Mouse (Mus musculus) liver, postnatal 0 days (tissue): ENCODE results near the gene Adam19. TPM values are rescaled to one million over a fixed set of nuclear protein-coding genes. Genes with fewer than 3 reads are reported as not detected.

ENCODE experiments used
- ATAC-seq: fragments of 200-750 bp; cut with Nextera tagmentation; 2 replicates; pipeline ENCODE4 v1.8.0; 2017; ENCODE audit warnings: mild to moderate bottlenecking, moderate library complexity
- DNase-seq: peaks from one replicate; pipeline ENCODE4 v3.0.0-alpha.2; 2016
- H3K27ac ChIP-seq: fragments of 300-500 bp; sonication (generic); 2 replicates; pipeline ENCODE4 v1.5.1; 2014; ENCODE audit warnings: antibody characterized with exemption, moderate library complexity, mild to moderate bottlenecking, low read depth
- H3K27me3 ChIP-seq: fragments of 300-500 bp; sonication (generic); 2 replicates; pipeline ENCODE4 v1.6.1; 2014; ENCODE audit warnings: low read length, control low read depth, mixed read lengths; ENCODE audit not compliant: insufficient read depth
- H3K36me3 ChIP-seq: fragments of 300-500 bp; sonication (generic); replicated peaks from 2 replicates; pipeline ENCODE4 v1.6.1; 2014; ENCODE audit warnings: mild to moderate bottlenecking, control low read depth, low read length, moderate library complexity, mixed read lengths; ENCODE audit not compliant: insufficient read depth
- H3K4me1 ChIP-seq: fragments of 300-500 bp; sonication (generic); 2 replicates; pipeline ENCODE4 v1.6.1; 2014; ENCODE audit warnings: antibody characterized with exemption, mild to moderate bottlenecking, control low read depth; ENCODE audit not compliant: insufficient read depth
- H3K4me2 ChIP-seq: fragments of 300-500 bp; sonication (generic); 2 replicates; pipeline ENCODE4 v1.6.1; 2014; ENCODE audit warnings: low read depth, mild to moderate bottlenecking, low read length, moderate library complexity, mixed read lengths
- H3K4me3 ChIP-seq: fragments of 300-500 bp; sonication (generic); 2 replicates; pipeline ENCODE4 v1.5.1; 2014; ENCODE audit warnings: low read depth, low read length
- H3K9ac ChIP-seq: fragments of 300-500 bp; sonication (generic); replicated peaks from 2 replicates; pipeline ENCODE4 v1.6.1; 2014; ENCODE audit warnings: mild to moderate bottlenecking, moderate library complexity
- H3K9me3 ChIP-seq: fragments of 300-500 bp; sonication (generic); 2 replicates; pipeline ENCODE4 v1.6.1; 2016; ENCODE audit warnings: mild to moderate bottlenecking, control low read depth, low read length, mixed read lengths
- CTCF ChIP-seq: sonication (generic); IDR thresholded peaks from 2 replicates; pipeline ENCODE4 v1.5.1; 2016; ENCODE audit warnings: antibody characterized with exemption, low read depth
- EP300 ChIP-seq: IDR thresholded peaks from 2 replicates; pipeline ENCODE4 v1.6.1; 2016; ENCODE audit warnings: antibody characterized with exemption, low read depth, mild to moderate bottlenecking
- WGBS: fragments of 180-500 bp; shearing (Covaris S2); extraction: QIAGEN DNeasy Blood & Tissue Kit; methylation state at CpG from one replicate; pipeline ENCODE4 v1.1.7; 2014; ENCODE audit not compliant: insufficient replicate concordance; 5-methylcytosine and 5-hydroxymethylcytosine counted together
- polyA plus RNA-seq: library from polyadenylated mRNA; unstranded; fragments of >200 nt; fragmentation: Nextera tagmentation; extraction: Ambion mirVana; gene quantifications from 2 replicates; pipeline ENCODE4 v1.2.1, GENCODE M21; 2015

Gene Adam19
- polyA plus RNA-seq, 1 experiment from 2014 or later, result 1.0 TPM

GRCm38 (mm10) chr11:46123328-46123866, 67.6 kb downstream of the Adam19 start:
- Histone ChIP-seq H3K9ac (no peak overlapping the region), H3K4me3 (no peak overlapping the region), H3K4me2 (no peak overlapping the region), H3K4me1 (peaks cover 13% of the 10 kb centered on the region), H3K27ac (peak overlapping the region; percentile 75), H3K9me3 (no peaks in the 10 kb centered on the region), H3K27me3 (no peaks in the 10 kb centered on the region), H3K36me3 (no peaks in the 10 kb centered on the region)
- 78% methylated on average over 8 of the region's 8 CpGs for WGBS
- TF ChIP-seq CTCF, result no peak
- TF ChIP-seq EP300, result no peak
- no peak for ATAC-seq
- DNase-seq, result no peak

- H3K4me2 ChIP-seq, result no peak overlapping the region
- peaks cover 17% of the 10 kb centered on the region for H3K4me1 ChIP-seq
- ATAC-seq, result no peak
- no peak overlapping the region for H3K9ac ChIP-seq
- H3K27ac ChIP-seq, result peak overlapping the region; percentile 60; the same call in 1 of the 2 replicates
- no peaks in the 10 kb centered on the region for H3K27me3 ChIP-seq
- no peak overlapping the region for H3K4me3 ChIP-seq
- no peaks in the 10 kb centered on the region for H3K9me3 ChIP-seq
- 83% methylated on average over 12 of the region's 12 CpGs for WGBS
- no peak for TF ChIP-seq EP300
- TF ChIP-seq CTCF, result no peak
- DNase-seq, result no peak
- H3K36me3 ChIP-seq, result peaks cover under 1% of the 10 kb centered on the region; the same call in 1 of the 2 replicates
Measured at GRCm38 (mm10) chr11:46125093-46125834, 69.5 kb downstream of the Adam19 start.

- WGBS, result 78% methylated on average over 7 of the region's 7 CpGs
- no peak overlapping the region for H3K4me2 ChIP-seq
- no peak; the same call in 1 of the 2 replicates for ATAC-seq
- TF ChIP-seq CTCF, result no peak
- TF ChIP-seq EP300, result no peak
- H3K4me3 ChIP-seq, result no peak overlapping the region
- H3K4me1 ChIP-seq, result peaks cover 17% of the 10 kb centered on the region
- peak overlapping the region; percentile 76; the same call in 1 of the 2 replicates for H3K27ac ChIP-seq
- H3K9me3 ChIP-seq, result no peaks in the 10 kb centered on the region
- no peak for DNase-seq
- peaks cover 3% of the 10 kb centered on the region; the same call in 1 of the 2 replicates for H3K36me3 ChIP-seq
- no peaks in the 10 kb centered on the region for H3K27me3 ChIP-seq
- H3K9ac ChIP-seq, result no peak overlapping the region
Measured at GRCm38 (mm10) chr11:46125835-46126229, 70.0 kb downstream of the Adam19 start.

- no peaks in the 10 kb centered on the region for H3K9me3 ChIP-seq
- H3K36me3 ChIP-seq, result peaks cover 3% of the 10 kb centered on the region; the same call in 1 of the 2 replicates
- TF ChIP-seq CTCF (no peak), EP300 (no peak)
- peaks cover 17% of the 10 kb centered on the region for H3K4me1 ChIP-seq
- H3K27me3 ChIP-seq, result no peaks in the 10 kb centered on the region
- no peak for ATAC-seq
- no peak for DNase-seq
- no peak overlapping the region for H3K4me3 ChIP-seq
- H3K4me2 ChIP-seq, result no peak overlapping the region
- WGBS, result 80% methylated on average over 7 of the region's 7 CpGs
- no peak overlapping the region for H3K9ac ChIP-seq
- H3K27ac ChIP-seq, result peak overlapping the region; percentile 76; the same call in 1 of the 2 replicates
Measured at GRCm38 (mm10) chr11:46126317-46126716, 70.5 kb downstream of the Adam19 start.

- Histone ChIP-seq H3K9ac (0 out of 2 replicates have a peak overlapping the region, but pooled peaks have one; percentile 16), H3K36me3 (peaks cover 3% of the 10 kb centered on the region; the same call in 1 of the 2 replicates), H3K9me3 (no peaks in the 10 kb centered on the region), H3K27ac (peak overlapping the region; percentile 76), H3K4me2 (no peak overlapping the region), H3K4me1 (peaks cover 17% of the 10 kb centered on the region), H3K4me3 (no peak overlapping the region), H3K27me3 (no peaks in the 10 kb centered on the region)
- WGBS, result 77% methylated on average over 11 of the region's 11 CpGs
- ATAC-seq (no peak), DNase-seq (no peak)
- no peak for TF ChIP-seq EP300
- no peak for TF ChIP-seq CTCF
Measured at GRCm38 (mm10) chr11:46126827-46127410, 71.1 kb downstream of the Adam19 start.
